Mouse (Mus musculus) erythroblast, embryonic 14.5 days (primary cell): ENCODE measurements around the gene H2-DMb1.

Experiments
- GATA1 ChIP-seq: IDR thresholded peaks from 2 replicates; pipeline ENCODE4 v1.6.1; 2012; ENCODE audit warnings: low read length, inconsistent platforms, mixed read lengths
- TAL1 ChIP-seq: IDR thresholded peaks from 3 replicates; pipeline ENCODE4 v1.6.1; 2012; ENCODE audit warnings: low read length, inconsistent platforms, mixed read lengths

DNA sequence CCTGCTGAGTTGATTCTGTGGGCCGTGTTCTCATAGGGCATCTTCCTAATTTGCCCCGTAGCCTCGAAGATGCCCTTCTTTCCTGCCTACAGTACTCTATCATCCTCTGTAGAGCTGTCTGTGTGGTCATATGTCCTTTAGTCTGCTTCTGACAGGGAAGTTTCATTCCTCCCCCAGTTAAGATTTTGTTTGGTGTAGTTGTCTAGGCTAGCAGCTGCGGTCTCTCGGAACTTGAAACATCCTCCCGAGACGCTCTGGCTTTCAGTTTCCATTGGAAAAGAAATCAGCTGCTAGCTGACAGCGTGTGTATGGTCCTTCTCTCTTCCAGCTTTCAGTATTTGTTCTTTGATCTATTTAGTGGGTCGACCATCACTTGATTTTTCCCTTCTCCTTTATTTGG is 48.1 kb upstream of the H2-DMb1 start:
- TF ChIP-seq TAL1 (no peak), GATA1 (no peak)
